Mouse (Mus musculus) limb, embryonic 13.5 days (tissue): Measurements from ENCODE around the gene Ppp1r1b. TPM values are rescaled to one million over a fixed set of nuclear protein-coding genes. Genes with fewer than 3 reads are reported as not detected.
A peak's percentile ranks its signal among the peaks of the same experiment; 100 is the strongest.

ENCODE experiments used
- ATAC-seq: fragments of 200-750 bp; cut with Nextera tagmentation; 2 replicates; pipeline ENCODE4 v1.8.0; 2017; ENCODE audit warnings: low read depth, moderate number of reproducible peaks, moderate TSS enrichment; ENCODE audit not compliant: low FRiP score
- H3K27ac ChIP-seq: fragments of 300-500 bp; sonication (generic); 2 replicates; pipeline ENCODE4 v1.5.1; 2015; ENCODE audit warnings: inconsistent platforms, mild to moderate bottlenecking, moderate library complexity
- H3K27me3 ChIP-seq: fragments of 300-500 bp; sonication (generic); 2 replicates; pipeline ENCODE4 v1.6.1; 2015; ENCODE audit warnings: mild to moderate bottlenecking, inconsistent platforms
- H3K36me3 ChIP-seq: fragments of 300-500 bp; sonication (generic); 2 replicates; pipeline ENCODE4 v1.6.1; 2015; ENCODE audit warnings: inconsistent platforms, mild to moderate bottlenecking, moderate library complexity
- H3K4me1 ChIP-seq: fragments of 300-500 bp; sonication (generic); 2 replicates; pipeline ENCODE4 v1.6.1; 2015; ENCODE audit warnings: inconsistent platforms
- H3K4me2 ChIP-seq: fragments of 300-500 bp; sonication (generic); replicated peaks from 2 replicates; pipeline ENCODE4 v1.6.1; 2015; ENCODE audit warnings: inconsistent platforms, mild to moderate bottlenecking, moderate library complexity
- H3K4me3 ChIP-seq: fragments of 300-500 bp; sonication (generic); 2 replicates; pipeline ENCODE4 v1.5.1; 2015; ENCODE audit warnings: moderate library complexity, mild to moderate bottlenecking, inconsistent platforms
- H3K9ac ChIP-seq: fragments of 300-500 bp; sonication (generic); 2 replicates; pipeline ENCODE4 v1.6.1; 2015; ENCODE audit warnings: mild to moderate bottlenecking, inconsistent platforms
- H3K9me3 ChIP-seq: fragments of 300-500 bp; sonication (generic); 2 replicates; pipeline ENCODE4 v1.6.1; 2016; ENCODE audit warnings: inconsistent platforms
- WGBS: fragments of 180-500 bp; shearing (Covaris S2); methylation state at CpG from one replicate; pipeline ENCODE4 v1.1.7; 2015; 5-methylcytosine and 5-hydroxymethylcytosine counted together
- polyA plus RNA-seq: library from polyadenylated mRNA; unstranded; fragments of >200 nt; fragmentation: Nextera tagmentation; extraction: Ambion mirVana; gene quantifications from 2 replicates; pipeline ENCODE4 v1.2.1, GENCODE M21; 2015

Ppp1r1b gene
- polyA plus RNA-seq, 1 experiment from 2014 or later: 1.5 TPM

GRCm38 (mm10) chr11:98394301-98394700 is 46.1 kb downstream of the Ppp1r1b start:
- Histone ChIP-seq H3K27ac (no peak overlapping the region), H3K36me3 (peaks cover 6% of the 10 kb centered on the region; the same call in 1 of the 2 replicates), H3K4me2 (no peak overlapping the region), H3K9me3 (no peaks in the 10 kb centered on the region), H3K4me3 (no peak overlapping the region), H3K27me3 (peaks cover 38% of the 10 kb centered on the region), H3K9ac (0 out of 2 replicates have a peak overlapping the region, but pooled peaks have one; percentile 25), H3K4me1 (peaks cover 26% of the 10 kb centered on the region)
- ATAC-seq: no peak
- 48% methylated on average over 6 of the region's 6 CpGs for WGBS

GRCm38 (mm10) chr11:98395041-98395440 is 46.8 kb downstream of the Ppp1r1b start:
- WGBS: 68% methylated on average over 4 of the region's 4 CpGs
- Histone ChIP-seq H3K36me3 (peaks cover 6% of the 10 kb centered on the region; the same call in 1 of the 2 replicates), H3K27me3 (peaks cover 32% of the 10 kb centered on the region), H3K27ac (no peak overlapping the region), H3K4me3 (no peak overlapping the region), H3K4me2 (no peak overlapping the region), H3K4me1 (peaks cover 30% of the 10 kb centered on the region), H3K9ac (no peak overlapping the region), H3K9me3 (no peaks in the 10 kb centered on the region)
- no peak for ATAC-seq

GRCm38 (mm10) chr11:98397946-98398345 is 49.7 kb downstream of the Ppp1r1b start:
- Histone ChIP-seq H3K27ac (no peak overlapping the region), H3K27me3 (peaks cover 13% of the 10 kb centered on the region; the same call in 1 of the 2 replicates), H3K4me2 (no peak overlapping the region), H3K4me3 (no peak overlapping the region), H3K9ac (0 out of 2 replicates have a peak overlapping the region, but pooled peaks have one; percentile 26), H3K36me3 (peaks cover 6% of the 10 kb centered on the region; the same call in 1 of the 2 replicates), H3K4me1 (peaks cover 31% of the 10 kb centered on the region), H3K9me3 (no peaks in the 10 kb centered on the region)
- no peak for ATAC-seq
- 89% methylated on average over 7 of the region's 7 CpGs for WGBS

- ATAC-seq: peak; percentile 91
- under 1% methylated on average over 40 of the region's 40 CpGs for WGBS
- peaks cover 8% of the 10 kb centered on the region; the same call in 1 of the 2 replicates for H3K27me3 ChIP-seq
Measured at GRCm38 (mm10) chr11:98400161-98400726, 52.0 kb downstream of the Ppp1r1b start, which contains the start of gene Pgap3. TSS of gene Pgap3 (minus strand) at chr11:98400490.

GRCm38 (mm10) chr11:98400816-98401215 is 52.6 kb downstream of the Ppp1r1b start:
- Histone ChIP-seq H3K9ac (peak overlapping the region; percentile 75), H3K4me3 (peak overlapping the region; percentile 70), H3K4me1 (peaks cover 10% of the 10 kb centered on the region), H3K27me3 (peaks cover 8% of the 10 kb centered on the region; the same call in 1 of the 2 replicates), H3K9me3 (no peaks in the 10 kb centered on the region), H3K36me3 (peaks cover 6% of the 10 kb centered on the region; the same call in 1 of the 2 replicates), H3K4me2 (peak overlapping the region; percentile 76), H3K27ac (peak overlapping the region; percentile 96)
- 47% methylated on average over 3 of the region's 3 CpGs for WGBS
- ATAC-seq: no peak

More at GRCm38 (mm10) chr11:98400161-98400726, 52.0 kb downstream of the Ppp1r1b start, which contains the start of gene Pgap3:
- H3K9ac ChIP-seq: peak within 1 kb of the TSS; percentile 75
- peak within 1 kb of the TSS; percentile 76 for H3K4me2 ChIP-seq
- peak within 1 kb of the TSS; percentile 70 for H3K4me3 ChIP-seq
- H3K36me3 ChIP-seq: peaks cover 6% of the 10 kb centered on the region; the same call in 1 of the 2 replicates
- peak within 1 kb of the TSS; percentile 96 for H3K27ac ChIP-seq
- no peaks in the 10 kb centered on the region for H3K9me3 ChIP-seq
- peaks cover 11% of the 10 kb centered on the region for H3K4me1 ChIP-seq

GRCm38 (mm10) chr11:98406621-98407020 is 58.4 kb downstream of the Ppp1r1b start:
- no peaks in the 10 kb centered on the region for H3K9me3 ChIP-seq
- H3K27ac ChIP-seq: no peak overlapping the region
- no peak overlapping the region for H3K9ac ChIP-seq
- H3K4me1 ChIP-seq: peaks cover 14% of the 10 kb centered on the region
- H3K27me3 ChIP-seq: peaks cover 19% of the 10 kb centered on the region
- no peak overlapping the region for H3K4me2 ChIP-seq
- no peaks in the 10 kb centered on the region for H3K36me3 ChIP-seq
- 70% methylated on average over 6 of the region's 6 CpGs for WGBS
- no peak for ATAC-seq
- H3K4me3 ChIP-seq: no peak overlapping the region

Other genes starting within 250 kb of the Ppp1r1b start
- 28.0 and 28.4 TPM in 2 replicates for gene Fbxl20, start 198.0 kb upstream of the Ppp1r1b start, polyA plus RNA-seq
- gene Med1, start 155.1 kb upstream of the Ppp1r1b start, polyA plus RNA-seq: 74.9 and 76.8 TPM in 2 replicates
- 13.1 TPM in 2 replicates for gene Cdk12, start 145.3 kb upstream of the Ppp1r1b start, polyA plus RNA-seq
- gene Neurod2, start 18.8 kb upstream of the Ppp1r1b start, polyA plus RNA-seq: not detected in 2 replicates
- 41.9 and 43.2 TPM in 2 replicates for gene Stard3, start 10.0 kb downstream of the Ppp1r1b start, polyA plus RNA-seq
- gene Tcap, start 35.4 kb downstream of the Ppp1r1b start, polyA plus RNA-seq: 11.3 and 12.9 TPM in 2 replicates
- 1.4 and 1.6 TPM in 2 replicates for gene Pnmt, start 38.0 kb downstream of the Ppp1r1b start, polyA plus RNA-seq
- 10.4 and 12.4 TPM in 2 replicates for gene Pgap3, start 52.1 kb downstream of the Ppp1r1b start, polyA plus RNA-seq
- gene Erbb2, start 64.1 kb downstream of the Ppp1r1b start, polyA plus RNA-seq: 47.3 and 53.0 TPM in 2 replicates
- 76.0 and 79.4 TPM in 2 replicates for gene Mien1, start 90.6 kb downstream of the Ppp1r1b start, polyA plus RNA-seq
- 5.2 and 6.7 TPM in 2 replicates for gene Grb7, start 98.0 kb downstream of the Ppp1r1b start, polyA plus RNA-seq
- 0.49 and 0.52 TPM in 2 replicates for gene Ikzf3, start 197.6 kb downstream of the Ppp1r1b start, polyA plus RNA-seq
- gene Zpbp2, start 202.7 kb downstream of the Ppp1r1b start, polyA plus RNA-seq: 0.11 and 0.31 TPM in 2 replicates
- 82.8 and 83.6 TPM in 2 replicates for gene Ormdl3, start 239.0 kb downstream of the Ppp1r1b start, polyA plus RNA-seq
- gene Lrrc3c, start 249.9 kb downstream of the Ppp1r1b start, polyA plus RNA-seq: not detected in 2 replicates